Mouse (Mus musculus) CH12.LX (cell line): ENCODE measurements around the gene Fhl2. TPM values are rescaled to one million over a fixed set of nuclear protein-coding genes. Genes with fewer than 3 reads are reported as not detected.

ENCODE experiments used
- DNase-seq: peaks from one replicate; pipeline ENCODE4 v3.0.0-alpha.2; 2013; ENCODE audit errors: extremely low read depth
- H3K27ac ChIP-seq: 2 replicates; pipeline ENCODE4 v1.5.1; 2012; ENCODE audit warnings: low read depth, mild to moderate bottlenecking, control low read depth, moderate library complexity; ENCODE audit not compliant: insufficient read depth
- H3K27me3 ChIP-seq: replicated peaks from 2 replicates; pipeline ENCODE3; 2012; ENCODE audit warnings: inconsistent platforms
- H3K36me3 ChIP-seq, 2 experiments: replicated peaks in 1 of 2; 2 replicates each; pipeline versions ENCODE3 to v1.6.1; 2012; ENCODE audit warnings: inconsistent platforms in 1 of 2, low read length in 1 of 2, mild to moderate bottlenecking in 1 of 2, mixed read lengths in 1 of 2, moderate library complexity in 1 of 2; ENCODE audit not compliant: control insufficient read depth in 1 of 2, insufficient read depth in 1 of 2
- H3K4me1 ChIP-seq, 2 experiments: 2 replicates each; pipeline ENCODE4 v1.6.1; 2012; ENCODE audit warnings: inconsistent platforms in 1 of 2, moderate library complexity in 1 of 2; ENCODE audit not compliant: insufficient read depth in 2 of 2, control insufficient read depth in 1 of 2
- H3K4me2 ChIP-seq: 2 replicates; pipeline ENCODE4 v1.6.1; 2012; ENCODE audit warnings: low read depth, mild to moderate bottlenecking, control low read depth; ENCODE audit not compliant: poor library complexity, insufficient read depth, severe bottlenecking
- H3K4me3 ChIP-seq, 3 experiments: fragments of 150-350 bp in 1 of 3; sonication (generic) in 1 of 3; replicated peaks in 1 of 3; 2 replicates each; pipeline versions ENCODE3 to v1.5.1; 2011 to 2012; ENCODE audit warnings: low read depth in 2 of 3, low read length in 2 of 3, mild to moderate bottlenecking in 2 of 3, moderate library complexity in 2 of 3, control low read depth in 1 of 3, improper control_type of control experiment in 1 of 3, inconsistent platforms in 1 of 3, mixed read lengths in 1 of 3; ENCODE audit not compliant: poor library complexity in 1 of 3
- H3K79me2 ChIP-seq: replicated peaks from 2 replicates; pipeline ENCODE4 v1.6.1; 2012; ENCODE audit warnings: mild to moderate bottlenecking, moderate library complexity; ENCODE audit not compliant: control insufficient read depth, poor library complexity, insufficient read depth, severe bottlenecking; ENCODE audit errors: extremely low read depth
- H3K9ac ChIP-seq: 2 replicates; pipeline ENCODE4 v1.6.1; 2012; ENCODE audit warnings: low read depth, mild to moderate bottlenecking, control low read depth, moderate library complexity; ENCODE audit not compliant: insufficient read depth
- H3K9me3 ChIP-seq: replicated peaks from 2 replicates; pipeline ENCODE3; 2012; ENCODE audit warnings: low read length, inconsistent platforms, mixed read lengths
- BHLHE40 ChIP-seq: IDR thresholded peaks from 2 replicates; pipeline ENCODE4 v1.6.1; 2011; ENCODE audit warnings: mild to moderate bottlenecking, low read depth, low read length, improper control_type of control experiment
- CTCF ChIP-seq, 2 experiments: IDR thresholded peaks in 1 of 2; conservative IDR thresholded peaks in 1 of 2; 2 replicates each; pipeline ENCODE4 v1.5.1; 2011 to 2012; ENCODE audit warnings: low read depth in 2 of 2, low read length in 2 of 2, improper control_type of control experiment in 1 of 2, inconsistent platforms in 1 of 2, mild to moderate bottlenecking in 1 of 2, moderate library complexity in 1 of 2
- ELF1 ChIP-seq: IDR thresholded peaks from 2 replicates; pipeline ENCODE4 v1.6.1; 2014; ENCODE audit warnings: low read depth, mild to moderate bottlenecking, inconsistent platforms, low read length, improper control_type of control experiment
- IRF4 ChIP-seq: IDR thresholded peaks from 2 replicates; pipeline ENCODE4 v1.6.1; 2014; ENCODE audit warnings: low read depth, mild to moderate bottlenecking, inconsistent platforms, low read length, improper control_type of control experiment
- JUN ChIP-seq: IDR thresholded peaks from 2 replicates; pipeline ENCODE4 v1.6.1; 2011; ENCODE audit warnings: low read depth, mild to moderate bottlenecking, low read length, improper control_type of control experiment, moderate library complexity; ENCODE audit not compliant: insufficient read depth
- JUND ChIP-seq: conservative IDR thresholded peaks from 2 replicates; pipeline ENCODE4 v1.6.1; 2011; ENCODE audit warnings: low read depth, low read length, improper control_type of control experiment
- KAT2A ChIP-seq: IDR thresholded peaks from 2 replicates; pipeline ENCODE4 v1.6.1; 2012; ENCODE audit warnings: low read length, improper control_type of control experiment, inconsistent platforms; ENCODE audit not compliant: insufficient replicate concordance
- MAFK ChIP-seq: IDR thresholded peaks from 2 replicates; pipeline ENCODE4 v1.6.1; 2011; ENCODE audit warnings: low read length, improper control_type of control experiment; ENCODE audit not compliant: insufficient replicate concordance
- MAX ChIP-seq: IDR thresholded peaks from 2 replicates; pipeline ENCODE4 v1.6.1; 2011; ENCODE audit warnings: low read length, improper control_type of control experiment
- MAZ ChIP-seq: IDR thresholded peaks from 2 replicates; pipeline ENCODE4 v1.6.1; 2012; ENCODE audit warnings: low read depth, mild to moderate bottlenecking, inconsistent platforms, low read length, improper control_type of control experiment, moderate library complexity
- MEF2A ChIP-seq: IDR thresholded peaks from 2 replicates; pipeline ENCODE4 v1.6.1; 2014; ENCODE audit warnings: low read depth, mild to moderate bottlenecking, inconsistent platforms, low read length, improper control_type of control experiment, borderline replicate concordance
- MXI1 ChIP-seq: IDR thresholded peaks from 2 replicates; pipeline ENCODE4 v1.6.1; 2011; ENCODE audit warnings: mild to moderate bottlenecking, low read depth, low read length, improper control_type of control experiment
- MYC ChIP-seq: IDR thresholded peaks from 2 replicates; pipeline ENCODE4 v1.6.1; 2011; ENCODE audit warnings: low read depth, mild to moderate bottlenecking, improper control_type of control experiment, low read length
- NELFE ChIP-seq: IDR thresholded peaks from 2 replicates; pipeline ENCODE4 v1.6.1; 2011; ENCODE audit warnings: low read depth, low read length, improper control_type of control experiment
- NRF1 ChIP-seq: IDR thresholded peaks from 2 replicates; pipeline ENCODE4 v1.6.1; 2014; ENCODE audit warnings: low read depth, mild to moderate bottlenecking, inconsistent platforms, low read length, improper control_type of control experiment, moderate library complexity
- POLR2A ChIP-seq: IDR thresholded peaks from 2 replicates; pipeline ENCODE4 v1.6.1; 2011; ENCODE audit warnings: low read depth, mild to moderate bottlenecking, improper control_type of control experiment, low read length
- POLR2AphosphoS2 ChIP-seq: IDR thresholded peaks from 2 replicates; pipeline ENCODE4 v1.6.1; 2011; ENCODE audit warnings: low read depth, low read length, improper control_type of control experiment
- RCOR1 ChIP-seq: conservative IDR thresholded peaks from 2 replicates; pipeline ENCODE4 v1.6.1; 2012; ENCODE audit warnings: low read depth, mild to moderate bottlenecking, inconsistent platforms, low read length, improper control_type of control experiment
- SIN3A ChIP-seq: IDR thresholded peaks from 2 replicates; pipeline ENCODE4 v1.6.1; 2012; ENCODE audit warnings: low read length, improper control_type of control experiment, inconsistent platforms
- SMC3 ChIP-seq: IDR thresholded peaks from 2 replicates; pipeline ENCODE4 v1.6.1; 2011; ENCODE audit warnings: low read depth, low read length, improper control_type of control experiment
- TBP ChIP-seq: conservative IDR thresholded peaks from 2 replicates; pipeline ENCODE4 v1.6.1; 2011; ENCODE audit warnings: low read depth, low read length, improper control_type of control experiment
- USF1 ChIP-seq: IDR thresholded peaks from 2 replicates; pipeline ENCODE4 v1.6.1; 2014; ENCODE audit warnings: low read depth, mild to moderate bottlenecking, inconsistent platforms, low read length, improper control_type of control experiment
- ZNF384 ChIP-seq: IDR thresholded peaks from 2 replicates; pipeline ENCODE4 v1.6.1; 2012; ENCODE audit warnings: low read depth, low read length, improper control_type of control experiment, inconsistent platforms
- dilution Hi-C: fragments of 300-500 bp; cut with MboI; formaldehyde crosslinking; loops from 2 replicates; pipeline ENCODE4 v1.14.3; 2020; ENCODE audit warnings: low sequenced_read_pairs; ENCODE audit not compliant: extremely low pct_unique_long_range_greater_than_20kb, extremely low pct_ligation_motif_present
- in situ Hi-C: fragments of 300-500 bp; cut with MboI; formaldehyde crosslinking; loops from 3 replicates; pipeline ENCODE4 v1.14.3; 2019; ENCODE audit warnings: low sequenced_read_pairs, low pct_ligation_motif_present, low pct_unique_long_range_greater_than_20kb, mixed read lengths
- polyA plus RNA-seq: library from polyadenylated mRNA; unstranded; fragments of >175 nt; gene quantifications from 2 replicates; pipeline ENCODE4 v1.2.1, GENCODE M21; 2012; ENCODE audit warnings: low read depth; ENCODE audit not compliant: insufficient read length
- total RNA-seq, 2 experiments: library from RNA; depleted of rRNA; stranded (reverse); fragments of 300-350 nt in 1 of 2; fragments of >200 nt in 1 of 2; gene quantifications; 2 replicates each; pipeline ENCODE4 v1.2.3; 2012 to 2014

Gene Fhl2
- total and polyA plus RNA-seq, 3 experiments, result 0.13 to 0.21 (median 0.14) TPM

GRCm38 (mm10) chr1:43094206-43094605, 102.6 kb downstream of the Fhl2 start:
- no peak overlapping the region for H3K4me3 ChIP-seq
- TF ChIP-seq POLR2AphosphoS2 (no peak), TBP (no peak), NELFE (no peak), SMC3 (no peak), CTCF (conservative IDR thresholded peaks at IDR 0.05 in 1 of 2, IDR thresholded peaks at IDR 0.05 in 1 of 2; ENCODE audit: low read depth in 2 of 2, low read length in 2 of 2) (no peak), IRF4 (no peak), MAFK (no peak), SIN3A (no peak), MEF2A (no peak), ELF1 (no peak), MXI1 (no peak), MYC (no peak), BHLHE40 (no peak), KAT2A (no peak), ZNF384 (no peak), JUND (no peak), JUN (no peak)
- DNase-seq, result no peak
- H3K9me3 ChIP-seq, result no peaks in the 10 kb centered on the region
- no peak overlapping the region for H3K27ac ChIP-seq
- no peaks in the 10 kb centered on the region for H3K27me3 ChIP-seq
- H3K79me2 ChIP-seq, result no peaks in the 10 kb centered on the region
- in situ Hi-C loops (no loop called here), dilution Hi-C loops (no loop called here)
- peaks cover 2 to 18% of the 10 kb centered on the region in 2 experiments for H3K36me3 ChIP-seq
- peaks cover 5 to 25% of the 10 kb centered on the region in 2 experiments; a peak in 3 of 4 replicates for H3K4me1 ChIP-seq
- no peak overlapping the region for H3K9ac ChIP-seq
- no peak overlapping the region for H3K4me2 ChIP-seq

- Histone ChIP-seq H3K4me2 (peak overlapping the region; percentile 52), H3K4me1 (peaks cover 5 to 23% of the 10 kb centered on the region in 2 experiments; a peak in 3 of 4 replicates), H3K79me2 (no peaks in the 10 kb centered on the region), H3K27ac (no peak overlapping the region), H3K36me3 (peaks cover 2 to 28% of the 10 kb centered on the region in 2 experiments), H3K27me3 (no peaks in the 10 kb centered on the region), H3K9ac (peak overlapping the region; percentile 55), H3K4me3 (peak overlapping the region; percentile 58 to 73 (median 73)), H3K9me3 (no peaks in the 10 kb centered on the region)
- DNase-seq, result peak; percentile 9
- in situ Hi-C loops, result no loop called here
- dilution Hi-C loops, result no loop called here
- TF ChIP-seq JUND (no peak), USF1 (peak; percentile 60), ELF1 (peak; percentile 47; the same call in 1 of the 2 replicates), POLR2A (peak; percentile 55; the same call in 1 of the 2 replicates), NRF1 (peak; percentile 69), JUN (no peak), MAX (no peak), RCOR1 (no peak), SIN3A (0 out of 2 replicates have a peak, but pooled peaks have one; percentile 6), MAZ (no peak)
Observed at GRCm38 (mm10) chr1:43092056-43093015, 104.4 kb downstream of the Fhl2 start.
